Mouse (Mus musculus): ENCODE data around the gene Epha3.

Gene Epha3

DNA sequence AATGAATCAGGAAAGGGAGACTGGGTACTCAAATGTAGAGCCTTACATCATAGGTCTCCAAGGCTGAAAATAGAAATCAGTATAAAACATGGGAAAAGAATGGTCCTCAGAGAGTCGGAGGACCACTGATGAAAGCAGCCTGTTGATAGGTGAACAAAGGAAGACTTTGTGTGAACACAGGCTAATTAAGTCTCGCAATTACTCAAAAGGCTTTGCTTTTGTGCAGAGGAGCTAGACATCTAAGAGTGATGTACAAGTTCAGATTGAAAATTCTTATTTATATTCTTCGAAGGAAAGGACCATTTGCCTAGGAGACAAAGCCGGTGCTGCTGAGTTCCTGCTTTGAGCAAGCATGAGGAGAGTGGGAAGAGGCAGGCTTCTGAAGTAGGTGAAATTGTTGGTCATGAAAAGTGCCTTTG is 363.0 kb downstream of the Epha3 start:
- DNase-seq (ENCODE audit: low spot score in 2 of 2), result no peak

Measured in frontal cortex, postnatal 25 days (tissue).